Mouse (Mus musculus) spleen, adult 10 weeks (tissue): ENCODE results near the gene Ncoa5. TPM values are rescaled to one million over a fixed set of nuclear protein-coding genes. Genes with fewer than 3 reads are reported as not detected.

Experiments
- polyA plus RNA-seq: library from polyadenylated mRNA; stranded (reverse); fragments of 350-450 nt; fragmentation: Illumina TruSeq; extraction: RNeasy Lipid Tissue Mini Kit (QIAGEN cat#74804); gene quantifications from one replicate; pipeline ENCODE4 v1.2.3, GENCODE M21; 2015; ENCODE audit warnings: low replicate concordance; ENCODE audit not compliant: insufficient read depth

The Ncoa5 gene
- polyA plus RNA-seq, result 44.6 TPM

DNA sequence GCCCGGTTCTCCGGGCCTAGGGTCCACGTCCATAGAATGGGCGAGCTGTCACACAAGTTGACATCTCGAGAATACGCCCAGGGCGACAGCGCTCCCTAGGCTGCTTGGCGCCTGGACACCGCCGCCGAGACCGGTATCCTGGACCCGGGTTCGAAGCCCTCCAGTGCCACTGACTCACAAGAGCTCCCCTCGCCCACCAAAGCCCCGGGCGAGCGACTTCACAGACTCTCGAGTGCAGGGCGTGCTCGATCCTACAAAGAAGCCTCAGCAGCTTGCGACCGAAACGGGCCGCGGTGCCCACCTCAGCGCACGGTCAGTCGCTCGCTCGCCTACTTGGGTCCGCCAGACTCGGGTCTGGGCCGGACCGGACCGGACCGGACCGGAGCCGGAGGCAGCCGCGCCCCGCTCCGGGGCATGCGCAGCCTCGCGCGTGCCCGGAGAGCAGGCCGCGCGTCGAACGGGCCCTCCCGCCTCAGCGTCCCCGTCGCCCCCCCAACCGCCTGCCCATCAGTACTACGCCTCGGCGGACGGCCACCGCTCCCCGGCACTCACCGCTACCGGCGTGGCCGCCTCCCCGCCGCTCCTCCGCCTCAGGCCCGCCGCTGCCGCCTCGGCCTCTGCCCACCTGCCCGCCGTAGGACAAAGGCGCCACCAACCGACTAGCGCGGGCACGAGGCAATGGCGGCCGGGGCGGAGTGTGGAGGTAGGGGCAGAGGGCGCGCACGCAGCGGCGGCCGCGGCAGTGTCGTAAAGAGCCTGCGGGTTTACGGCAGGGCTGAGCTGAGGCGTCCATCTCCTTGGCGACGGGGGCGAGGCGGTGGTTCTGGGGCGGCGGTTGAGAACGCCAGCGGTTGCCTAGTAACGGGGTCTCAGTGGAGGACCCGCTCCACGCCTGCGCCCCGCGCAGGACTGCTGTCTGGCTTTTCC lies at the start of gene Ncoa5:
Gene Ncoa5 (minus strand): TSS at position 737 of the 927 bp plus-strand sequence.

DNA sequence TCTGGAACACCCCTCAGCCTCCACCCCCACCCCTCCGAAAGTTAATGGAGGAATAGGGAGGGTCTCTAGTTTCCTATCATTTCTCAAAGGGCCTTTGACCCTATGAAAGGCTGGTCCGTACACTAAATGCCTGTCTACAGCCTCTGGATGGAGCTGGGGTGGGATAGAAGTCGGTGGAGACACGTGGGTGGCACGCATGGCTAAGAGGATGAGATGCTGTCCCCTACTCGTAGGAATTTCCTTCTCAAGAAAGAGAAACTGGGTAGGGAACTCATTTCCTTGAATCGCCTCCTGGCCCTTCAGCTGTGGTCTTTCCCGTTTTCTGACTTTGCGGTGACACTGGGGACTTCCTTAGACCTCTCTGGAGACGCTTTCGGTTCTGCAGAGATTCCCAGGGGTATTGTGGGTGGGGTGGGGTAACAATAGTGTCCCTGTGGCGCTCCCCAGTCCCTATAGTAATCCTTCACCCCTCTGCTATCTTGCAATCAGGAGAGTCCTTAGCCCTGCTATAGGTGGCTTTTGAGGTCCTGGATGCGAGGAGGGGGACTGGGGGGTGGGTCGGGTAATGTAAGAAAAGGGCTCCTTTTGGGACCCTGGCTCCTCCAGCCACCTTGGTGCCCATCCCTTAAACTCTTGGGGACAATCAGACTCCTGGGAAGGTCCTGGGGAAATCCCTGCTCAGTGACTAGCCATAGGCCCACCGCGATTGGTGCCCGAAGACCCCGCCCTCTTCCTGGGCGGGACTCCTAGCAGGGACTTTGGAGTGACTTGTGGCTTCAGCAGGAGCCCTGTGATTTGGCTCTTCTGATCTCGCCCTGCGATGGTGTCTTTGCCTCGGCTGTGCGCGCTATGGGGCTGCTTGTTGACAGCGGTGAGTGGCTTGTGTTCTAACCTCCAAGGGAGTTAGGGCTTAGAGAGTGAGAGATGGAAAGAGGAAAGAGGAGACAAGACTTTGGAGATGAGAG lies 20.5 kb upstream of the Ncoa5 start, which contains the start of gene Cd40:
Gene Cd40 (plus strand): TSS at position 740 of the 965 bp plus-strand sequence.

DNA sequence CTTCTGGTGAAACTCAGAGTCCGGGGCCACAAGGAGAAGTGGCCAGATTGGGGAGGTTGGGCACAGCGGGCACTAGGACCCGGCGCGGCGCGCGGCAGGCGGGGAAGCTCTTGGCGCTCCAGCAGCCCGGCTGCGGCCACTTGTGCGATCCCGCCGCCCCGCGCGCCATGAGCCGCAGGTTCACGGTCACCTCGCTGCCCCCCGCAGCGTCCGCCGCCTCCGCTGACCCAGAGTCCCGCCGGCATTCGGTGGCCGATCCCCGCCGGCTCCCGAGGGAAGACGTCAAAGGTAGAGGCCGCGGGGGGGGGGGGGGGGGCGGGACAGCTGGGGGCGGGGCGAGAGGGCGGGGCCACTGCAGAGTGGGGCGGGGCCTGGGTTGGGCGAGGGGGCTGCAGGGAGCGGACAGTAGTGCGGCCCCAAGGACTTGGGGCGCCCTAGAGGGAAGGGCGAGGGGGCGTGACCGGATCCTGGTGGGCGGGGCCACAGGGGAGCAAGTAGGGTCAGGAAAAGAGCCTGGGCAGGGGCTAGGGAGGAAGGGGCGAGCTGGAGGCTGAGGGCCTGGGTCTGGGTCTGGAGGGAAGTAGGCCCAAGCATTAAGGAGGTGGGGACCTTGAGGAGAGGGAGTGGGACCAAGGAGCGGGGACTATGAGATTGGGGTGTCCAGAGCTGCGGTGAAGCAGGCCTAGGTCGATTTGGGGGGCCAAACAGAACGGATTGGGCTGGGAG lies 73.8 kb downstream of the Ncoa5 start, which contains the start of gene Slc12a5:
Gene Slc12a5 (plus strand): TSS at position 87 of the 726 bp plus-strand sequence.

Other genes starting within 250 kb of the Ncoa5 start
- 5.2 TPM for gene Snx21, start 249.0 kb downstream of the Ncoa5 start, polyA plus RNA-seq
- 14.0 TPM for gene Acot8, start 230.0 kb downstream of the Ncoa5 start, polyA plus RNA-seq
- 5.5 TPM for gene Zswim3, start 229.8 kb downstream of the Ncoa5 start, polyA plus RNA-seq
- 4.9 TPM for gene Zswim1, start 212.2 kb downstream of the Ncoa5 start, polyA plus RNA-seq
- gene Spata25, start 206.3 kb downstream of the Ncoa5 start, polyA plus RNA-seq, result not detected
- 161 TPM for gene Ctsa, start 202.0 kb downstream of the Ncoa5 start, polyA plus RNA-seq
- 0.99 TPM for gene Neurl2, start 201.4 kb downstream of the Ncoa5 start, polyA plus RNA-seq
- 10.2 TPM for gene Pltp, start 177.2 kb downstream of the Ncoa5 start, polyA plus RNA-seq
- gene Pcif1, start 155.6 kb downstream of the Ncoa5 start, polyA plus RNA-seq, result 21.7 TPM
- gene Zfp335, start 123.1 kb downstream of the Ncoa5 start, polyA plus RNA-seq, result 9.1 TPM
- gene Mmp9, start 94.1 kb downstream of the Ncoa5 start, polyA plus RNA-seq, result 17.7 TPM
- 2.0 TPM for gene Slc12a5, start 74.1 kb downstream of the Ncoa5 start, polyA plus RNA-seq
- gene Cd40, start 20.8 kb upstream of the Ncoa5 start, polyA plus RNA-seq, result 66.8 TPM
- not detected for gene 1700025C18Rik, start 55.9 kb upstream of the Ncoa5 start, polyA plus RNA-seq
- 0.19 TPM for gene Cdh22, start 200.0 kb upstream of the Ncoa5 start, polyA plus RNA-seq